Mouse (Mus musculus) mesoderm, embryonic 11.5 days (tissue): ENCODE data around the gene Ppp4c.

Source experiments
- DNase-seq: peaks from one replicate; pipeline ENCODE4 v3.0.0-alpha.2; 2012; ENCODE audit warnings: low read depth, low spot score

Ppp4c gene

GRCm38 (mm10) chr7:126802134-126802889 lies 10.0 kb upstream of the Ppp4c start:
- no peak for DNase-seq

GRCm38 (mm10) chr7:126801057-126801422 lies 8.7 kb upstream of the Ppp4c start:
- DNase-seq, result no peak

GRCm38 (mm10) chr7:126800269-126801056 lies 8.2 kb upstream of the Ppp4c start:
- no peak for DNase-seq

GRCm38 (mm10) chr7:126799468-126800268 lies 7.4 kb upstream of the Ppp4c start:
- DNase-seq, result no peak

- peak; percentile 98 for DNase-seq
Measured at GRCm38 (mm10) chr7:126799050-126799467, 6.8 kb upstream of the Ppp4c start.

GRCm38 (mm10) chr7:126798127-126799049 lies 6.1 kb upstream of the Ppp4c start:
- DNase-seq, result no peak

- no peak for DNase-seq
Measured at GRCm38 (mm10) chr7:126797411-126798126, 5.3 kb upstream of the Ppp4c start, which contains the start of gene Fam57b. Gene Fam57b (plus strand): TSS chr7:126797668.

- no peak for DNase-seq
Measured at GRCm38 (mm10) chr7:126796350-126796932, 4.1 kb upstream of the Ppp4c start.

GRCm38 (mm10) chr7:126795387-126796317 lies 3.4 kb upstream of the Ppp4c start:
- DNase-seq, result no peak

- DNase-seq, result no peak
Measured at GRCm38 (mm10) chr7:126794271-126794605, 1.9 kb upstream of the Ppp4c start.

GRCm38 (mm10) chr7:126793456-126794270 lies 1.4 kb upstream of the Ppp4c start:
- DNase-seq, result no peak

- DNase-seq, result no peak
Measured at GRCm38 (mm10) chr7:126792721-126793443, 586 bp upstream of the Ppp4c start.

GRCm38 (mm10) chr7:126789141-126789540 lies 3.2 kb downstream of the Ppp4c start:
- DNase-seq, result no peak

GRCm38 (mm10) chr7:126786142-126786541 lies 6.2 kb downstream of the Ppp4c start:
- DNase-seq, result no peak

GRCm38 (mm10) chr7:126785056-126785455 lies 7.2 kb downstream of the Ppp4c start:
- DNase-seq, result no peak

GRCm38 (mm10) chr7:126784469-126784868 lies 7.8 kb downstream of the Ppp4c start:
- DNase-seq, result no peak

GRCm38 (mm10) chr7:126782693-126783092 lies 9.6 kb downstream of the Ppp4c start:
- no peak for DNase-seq
